ENCODE assay signal across 27 mouse cellular contexts in genomic region chr7:118135128-118135527, GRCm38 (mm10).
"Had no signal": no experiment of that assay in that cellular context is flagged by ENCODE, and none has a peak within 500 bp of the region (broad histone marks: within the 10 kb centered on the region; RNA-seq: fewer than 3 reads in every experiment).

No protein-coding gene starts in this region.

- H3K27me3 ChIP-seq: heart, embryonic 13.5 days; heart, embryonic 15.5 days; hindbrain, embryonic 13.5 days; hindbrain, embryonic 15.5 days; kidney, embryonic 15.5 days; limb, embryonic 13.5 days; liver, embryonic 13.5 days had no signal

- ATAC-seq: hindbrain, postnatal 0 days; intestine, embryonic 16.5 days had no signal

- H3K9me3 ChIP-seq: heart, embryonic 13.5 days; heart, embryonic 15.5 days; hindbrain, embryonic 13.5 days; hindbrain, embryonic 15.5 days; kidney, embryonic 15.5 days; limb, embryonic 13.5 days; liver, embryonic 13.5 days had no signal

- DNase-seq: gastrocnemius, postnatal 14 days; gastrocnemius, postnatal 36 days; heart, adult 11 months; heart, adult 2 months; heart, postnatal 14 days; heart, postnatal 36 days; kidney, adult 11 months; kidney, adult 2 months; kidney, adult 9 months; kidney, postnatal 14 days; kidney, postnatal 36 days; layer of hippocampus, adult 9-11 months; left cerebral cortex, postnatal 4 days; liver; liver, embryonic 13.5 days had no signal

- H3K27ac ChIP-seq: heart, adult 2 months; heart, embryonic 13.5 days; heart, embryonic 15.5 days; hindbrain, embryonic 13.5 days; hindbrain, embryonic 15.5 days; hindbrain, postnatal 0 days; kidney, embryonic 15.5 days; kidney, postnatal 0 days; left cerebral cortex, adult 2 months; limb, embryonic 13.5 days; liver, embryonic 13.5 days had no signal

- H3K4me2 ChIP-seq: heart, embryonic 11.5 days; heart, embryonic 13.5 days; heart, embryonic 15.5 days; hindbrain, embryonic 13.5 days; hindbrain, embryonic 15.5 days; kidney, embryonic 15.5 days; limb, embryonic 13.5 days; liver, embryonic 11.5 days; liver, embryonic 13.5 days had no signal

- H3K9ac ChIP-seq: heart, embryonic 13.5 days; heart, embryonic 15.5 days; hindbrain, embryonic 13.5 days; hindbrain, embryonic 15.5 days; kidney, embryonic 15.5 days; limb, embryonic 13.5 days; liver, embryonic 13.5 days had no signal

- H3K4me3 ChIP-seq: heart, adult 2 months; heart, embryonic 13.5 days; heart, embryonic 15.5 days; hindbrain, embryonic 13.5 days; hindbrain, embryonic 15.5 days; kidney, embryonic 15.5 days; left cerebral cortex, adult 2 months; limb, embryonic 13.5 days; liver, embryonic 13.5 days had no signal
